Mouse (Mus musculus): ENCODE measurements at regions not wholly inside any gene's neighbourhood (a gene's known extent, or its start where the extent isn't known, plus 50 kb on each side); places are given as distances from the start of the nearest gene placed in this dataset.
A peak's percentile ranks its signal among the peaks of the same experiment; 100 is the strongest.

GRCm38 (mm10) chr14:33824421-33824874, 98.9 kb upstream of the Gdf10 start:
- no peaks in the 10 kb centered on the region for H3K27me3 ChIP-seq (ENCODE audit: insufficient read depth, low read length)
- H3K9me3 ChIP-seq (replicated peaks) = peaks cover 65% of the 10 kb centered on the region
- no peak for ATAC-seq (ENCODE audit: extremely low read depth, insufficient number of reproducible peaks, low FRiP score, poor library complexity, severe bottlenecking)
- no peak for DNase-seq (ENCODE audit: low spot score)
- TF ChIP-seq TAL1 (conservative IDR thresholded peaks at IDR 0.05; ENCODE audit: low read depth, low read length) (no peak), CTCF (IDR thresholded peaks at IDR 0.05; ENCODE audit: low read depth, low read length) (no peak), POLR2AphosphoS5 (IDR thresholded peaks at IDR 0.05; ENCODE audit: insufficient replicate concordance, low read depth, low read length) (no peak), GATA2 (IDR thresholded peaks at IDR 0.05; ENCODE audit: borderline replicate concordance, low read depth, low read length) (no peak), GATA1 (IDR thresholded peaks at IDR 0.05; ENCODE audit: borderline replicate concordance, low read length) (no peak)
- no peak overlapping the region for H3K4me3 ChIP-seq (ENCODE audit: low read depth, low read length)
- no peaks in the 10 kb centered on the region for H3K36me3 ChIP-seq (replicated peaks)
- H3K4me1 ChIP-seq (ENCODE audit: insufficient read depth, low read depth, low read length) = no peaks in the 10 kb centered on the region

DNA sequence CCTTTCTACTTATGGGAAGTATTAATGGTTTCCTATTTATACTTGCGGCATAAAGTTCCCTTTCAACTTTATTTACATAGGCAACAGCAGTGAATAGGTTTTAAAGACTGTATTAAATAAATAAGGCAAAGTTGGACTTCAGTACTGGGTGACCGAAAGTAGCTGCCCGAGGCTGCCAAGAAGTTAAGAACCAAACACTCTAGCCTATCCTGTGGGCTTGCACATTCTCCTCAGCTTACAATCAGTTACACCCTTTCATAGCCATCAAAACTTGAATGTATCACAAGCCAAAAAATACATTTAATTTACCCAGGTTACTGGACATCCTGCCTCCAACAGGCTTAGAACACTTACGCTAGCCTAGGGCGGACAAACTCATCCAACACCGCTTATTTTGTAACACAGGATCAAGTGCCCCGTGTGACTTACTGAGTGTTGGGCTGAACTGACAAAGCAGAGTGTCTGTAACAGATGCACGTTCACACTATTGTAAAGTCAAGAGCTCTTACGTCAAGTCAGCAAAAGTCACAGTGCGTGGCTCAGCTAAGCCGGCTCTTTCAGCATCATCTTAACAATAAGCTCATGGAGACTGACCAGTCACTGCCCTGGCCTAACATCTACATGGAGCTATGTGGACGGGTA, 97.3 kb upstream of the Gdf10 start:
- H3K36me3 ChIP-seq (replicated peaks) = no peaks in the 10 kb centered on the region
- H3K27me3 ChIP-seq (ENCODE audit: insufficient read depth, low read length) = no peaks in the 10 kb centered on the region
- ATAC-seq (ENCODE audit: extremely low read depth, insufficient number of reproducible peaks, low FRiP score, poor library complexity, severe bottlenecking) (no peak), DNase-seq (ENCODE audit: low spot score) (no peak)
- no peak overlapping the region for H3K4me3 ChIP-seq (ENCODE audit: low read depth, low read length)
- no peak for TF ChIP-seq CTCF (IDR thresholded peaks at IDR 0.05; ENCODE audit: low read depth, low read length)
- no peak for TF ChIP-seq GATA2 (IDR thresholded peaks at IDR 0.05; ENCODE audit: borderline replicate concordance, low read depth, low read length)
- no peak for TF ChIP-seq TAL1 (conservative IDR thresholded peaks at IDR 0.05; ENCODE audit: low read depth, low read length)
- TF ChIP-seq POLR2AphosphoS5 (IDR thresholded peaks at IDR 0.05; ENCODE audit: insufficient replicate concordance, low read depth, low read length) = no peak
- TF ChIP-seq GATA1 (IDR thresholded peaks at IDR 0.05; ENCODE audit: borderline replicate concordance, low read length) = no peak
- H3K9me3 ChIP-seq (replicated peaks) = peaks cover 61% of the 10 kb centered on the region
- H3K4me1 ChIP-seq (ENCODE audit: insufficient read depth, low read depth, low read length) = no peaks in the 10 kb centered on the region

DNA sequence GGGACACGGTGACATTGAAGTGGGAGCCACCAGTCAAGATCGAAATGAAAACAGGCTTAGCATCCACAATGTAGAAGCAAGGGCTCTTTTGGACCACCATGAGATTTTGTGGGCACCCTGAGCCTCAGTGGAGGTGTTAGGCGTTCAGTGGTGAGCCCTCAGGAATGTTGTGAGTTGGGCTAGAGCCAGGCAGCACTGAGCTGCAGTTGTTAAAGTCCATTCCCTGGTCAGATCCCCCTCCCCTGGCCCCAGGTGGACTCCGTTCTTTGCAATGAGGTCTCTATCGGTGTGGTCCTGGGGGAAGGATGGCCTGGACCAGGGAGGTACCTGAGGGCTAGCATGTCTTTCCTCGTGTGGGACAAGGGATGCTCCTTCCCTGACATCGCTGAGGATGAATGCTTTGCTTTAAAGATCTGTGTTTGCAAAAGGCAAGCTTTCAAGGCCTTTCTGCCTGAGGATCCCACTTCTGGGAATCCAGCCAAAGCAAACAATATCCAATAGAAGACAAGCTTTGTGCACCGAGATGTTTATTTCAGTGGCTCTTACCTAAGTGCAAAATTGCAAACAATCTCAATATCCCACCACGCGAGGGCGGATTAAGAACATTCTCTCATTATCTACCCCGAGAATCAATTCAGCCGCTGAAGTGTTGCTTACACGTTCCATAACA, 90.6 kb upstream of the Gdf10 start:
- ATAC-seq (ENCODE audit: extremely low read depth, insufficient number of reproducible peaks, low FRiP score, poor library complexity, severe bottlenecking) (no peak), DNase-seq (ENCODE audit: low spot score) (no peak)
- no peaks in the 10 kb centered on the region for H3K27me3 ChIP-seq (ENCODE audit: insufficient read depth, low read length)
- no peak overlapping the region for H3K4me3 ChIP-seq (ENCODE audit: low read depth, low read length)
- peaks cover 60% of the 10 kb centered on the region for H3K9me3 ChIP-seq (replicated peaks)
- TF ChIP-seq GATA1 (IDR thresholded peaks at IDR 0.05; ENCODE audit: borderline replicate concordance, low read length) = no peak
- TF ChIP-seq TAL1 (conservative IDR thresholded peaks at IDR 0.05; ENCODE audit: low read depth, low read length) = no peak
- no peak for TF ChIP-seq GATA2 (IDR thresholded peaks at IDR 0.05; ENCODE audit: borderline replicate concordance, low read depth, low read length)
- no peak for TF ChIP-seq POLR2AphosphoS5 (IDR thresholded peaks at IDR 0.05; ENCODE audit: insufficient replicate concordance, low read depth, low read length)
- TF ChIP-seq CTCF (IDR thresholded peaks at IDR 0.05; ENCODE audit: low read depth, low read length) = no peak
- H3K4me1 ChIP-seq (ENCODE audit: insufficient read depth, low read depth, low read length) = no peaks in the 10 kb centered on the region
- no peaks in the 10 kb centered on the region for H3K36me3 ChIP-seq (replicated peaks)

- peak overlapping the region; percentile 14; the same call in 1 of the 2 replicates for H3K4me3 ChIP-seq (ENCODE audit: low read depth, low read length)
- DNase-seq (ENCODE audit: low spot score) = no peak
- no peak for ATAC-seq (ENCODE audit: extremely low read depth, insufficient number of reproducible peaks, low FRiP score, poor library complexity, severe bottlenecking)
- TF ChIP-seq TAL1 (conservative IDR thresholded peaks at IDR 0.05; ENCODE audit: low read depth, low read length) (no peak), GATA1 (IDR thresholded peaks at IDR 0.05; ENCODE audit: borderline replicate concordance, low read length) (no peak), CTCF (IDR thresholded peaks at IDR 0.05; ENCODE audit: low read depth, low read length) (no peak), POLR2AphosphoS5 (IDR thresholded peaks at IDR 0.05; ENCODE audit: insufficient replicate concordance, low read depth, low read length) (no peak), GATA2 (IDR thresholded peaks at IDR 0.05; ENCODE audit: borderline replicate concordance, low read depth, low read length) (no peak)
- H3K27me3 ChIP-seq (ENCODE audit: insufficient read depth, low read length) = no peaks in the 10 kb centered on the region
- H3K4me1 ChIP-seq (ENCODE audit: insufficient read depth, low read depth, low read length) = no peaks in the 10 kb centered on the region
- no peaks in the 10 kb centered on the region for H3K36me3 ChIP-seq (replicated peaks)
- H3K9me3 ChIP-seq (replicated peaks) = peaks cover 53% of the 10 kb centered on the region
These were observed 87.0 kb upstream of the Gdf10 start for GRCm38 (mm10) chr14:33836341-33836740.

DNA sequence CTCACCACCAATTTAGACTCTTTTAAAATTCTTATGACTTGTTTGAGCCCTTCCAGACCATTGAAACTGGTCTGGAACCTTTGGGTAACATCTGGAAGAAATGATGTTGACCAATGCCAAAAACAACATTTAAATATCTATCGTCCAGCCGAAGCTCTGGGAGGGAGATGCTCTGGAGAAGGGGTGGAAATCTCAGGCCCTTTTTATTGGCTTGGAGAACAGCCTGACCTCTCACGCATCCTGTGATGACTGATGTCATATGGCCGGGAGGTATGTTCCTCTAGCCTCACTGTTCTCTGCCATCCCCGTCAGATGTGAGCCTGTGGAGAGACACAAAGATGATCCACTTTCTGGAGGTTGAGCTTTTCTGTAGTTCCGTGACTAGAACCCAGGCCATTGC, 81.6 kb upstream of the Gdf10 start:
- H3K9me3 ChIP-seq (replicated peaks) = peaks cover 25% of the 10 kb centered on the region
- no peak for TF ChIP-seq GATA2 (IDR thresholded peaks at IDR 0.05; ENCODE audit: borderline replicate concordance, low read depth, low read length)
- no peak for TF ChIP-seq CTCF (IDR thresholded peaks at IDR 0.05; ENCODE audit: low read depth, low read length)
- TF ChIP-seq POLR2AphosphoS5 (IDR thresholded peaks at IDR 0.05; ENCODE audit: insufficient replicate concordance, low read depth, low read length) = no peak
- no peak for TF ChIP-seq TAL1 (conservative IDR thresholded peaks at IDR 0.05; ENCODE audit: low read depth, low read length)
- no peak for TF ChIP-seq GATA1 (IDR thresholded peaks at IDR 0.05; ENCODE audit: borderline replicate concordance, low read length)
- H3K36me3 ChIP-seq (replicated peaks) = no peaks in the 10 kb centered on the region
- ATAC-seq (ENCODE audit: extremely low read depth, insufficient number of reproducible peaks, low FRiP score, poor library complexity, severe bottlenecking) (no peak), DNase-seq (ENCODE audit: low spot score) (no peak)
- no peak overlapping the region for H3K4me3 ChIP-seq (ENCODE audit: low read depth, low read length)
- H3K4me1 ChIP-seq (ENCODE audit: insufficient read depth, low read depth, low read length) = no peaks in the 10 kb centered on the region
- H3K27me3 ChIP-seq (ENCODE audit: insufficient read depth, low read length) = no peaks in the 10 kb centered on the region

GRCm38 (mm10) chr14:33853499-33853898, 69.9 kb upstream of the Gdf10 start:
- no peak for ATAC-seq (ENCODE audit: extremely low read depth, insufficient number of reproducible peaks, low FRiP score, poor library complexity, severe bottlenecking)
- H3K4me3 ChIP-seq (ENCODE audit: low read depth, low read length) = no peak overlapping the region
- DNase-seq (ENCODE audit: low spot score) = no peak
- H3K4me1 ChIP-seq (ENCODE audit: insufficient read depth, low read depth, low read length) = no peaks in the 10 kb centered on the region
- no peak for TF ChIP-seq GATA1 (IDR thresholded peaks at IDR 0.05; ENCODE audit: borderline replicate concordance, low read length)
- TF ChIP-seq POLR2AphosphoS5 (IDR thresholded peaks at IDR 0.05; ENCODE audit: insufficient replicate concordance, low read depth, low read length) = no peak
- no peak for TF ChIP-seq GATA2 (IDR thresholded peaks at IDR 0.05; ENCODE audit: borderline replicate concordance, low read depth, low read length)
- TF ChIP-seq TAL1 (conservative IDR thresholded peaks at IDR 0.05; ENCODE audit: low read depth, low read length) = no peak
- TF ChIP-seq CTCF (IDR thresholded peaks at IDR 0.05; ENCODE audit: low read depth, low read length) = no peak
- H3K36me3 ChIP-seq (replicated peaks) = no peaks in the 10 kb centered on the region
- peaks cover 22% of the 10 kb centered on the region for H3K9me3 ChIP-seq (replicated peaks)
- H3K27me3 ChIP-seq (ENCODE audit: insufficient read depth, low read length) = no peaks in the 10 kb centered on the region

Measured in G1E (cell line).